Mouse (Mus musculus) spleen, postnatal 36 days (tissue): ENCODE results near the gene Gm13043.
"Not testable (repeated sequence)": the region's sequence is repeated elsewhere in the genome, so short reads cannot be mapped to it uniquely, and the experiment has no call there.

ENCODE experiments used
- DNase-seq, 2 experiments: peaks; one replicate each; pipeline ENCODE4 v3.0.0; 2022; ENCODE audit warnings: low spot score in 2 of 2, mixed read lengths in 1 of 2

Gene Gm13043

DNA sequence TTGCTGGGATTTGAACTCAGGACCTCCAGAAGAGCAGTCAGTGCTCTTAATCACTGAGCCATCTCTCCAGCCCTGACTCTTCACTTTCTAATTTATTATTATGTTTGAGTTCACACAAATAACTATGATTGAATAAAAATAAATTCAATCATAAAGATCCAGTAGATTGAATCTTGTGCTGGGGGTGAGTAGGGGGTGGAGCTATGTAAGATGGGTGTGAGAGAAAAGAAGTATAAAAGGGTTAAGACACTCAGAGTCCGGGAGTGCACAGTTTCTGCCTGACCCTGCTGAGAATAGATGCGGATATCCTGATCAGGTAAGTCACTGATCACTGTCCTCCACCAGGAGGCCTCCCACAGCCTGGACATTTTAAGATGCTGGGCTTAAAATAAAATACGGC, at the start of gene Gm13043:
Gm13043 (plus strand) TSS at position 301 of the 400 bp plus-strand sequence.
- no peak for DNase-seq

DNA sequence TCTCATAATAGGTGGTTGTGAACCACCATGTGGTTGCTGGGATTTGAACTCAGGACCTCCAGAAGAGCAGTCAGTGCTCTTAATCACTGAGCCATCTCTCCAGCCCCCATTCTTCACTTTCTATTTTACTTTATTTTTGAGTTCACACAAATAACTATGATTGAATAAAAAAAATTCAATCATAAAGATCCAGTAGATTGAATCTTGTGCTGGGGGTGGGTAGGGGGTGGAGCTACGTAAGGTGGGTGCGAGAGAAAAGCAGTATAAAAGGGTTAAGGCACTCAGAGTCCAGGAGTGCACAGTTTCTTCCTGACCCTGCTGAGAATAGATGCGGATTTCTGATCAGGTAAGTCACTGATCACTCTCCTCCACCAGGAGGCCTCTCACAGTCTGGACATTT, 24.5 kb downstream of the Gm13043 start, which contains the start of gene Gm13040:
Gm13040 (plus strand) TSS at position 301 of the 400 bp plus-strand sequence.
- not testable (repeated sequence) for DNase-seq

DNA sequence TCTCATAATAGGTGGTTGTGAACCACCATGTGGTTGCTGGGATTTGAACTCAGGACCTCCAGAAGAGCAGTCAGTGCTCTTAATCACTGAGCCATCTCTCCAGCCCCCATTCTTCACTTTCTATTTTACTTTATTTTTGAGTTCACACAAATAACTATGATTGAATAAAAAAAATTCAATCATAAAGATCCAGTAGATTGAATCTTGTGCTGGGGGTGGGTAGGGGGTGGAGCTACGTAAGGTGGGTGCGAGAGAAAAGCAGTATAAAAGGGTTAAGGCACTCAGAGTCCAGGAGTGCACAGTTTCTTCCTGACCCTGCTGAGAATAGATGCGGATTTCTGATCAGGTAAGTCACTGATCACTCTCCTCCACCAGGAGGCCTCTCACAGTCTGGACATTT, 40.3 kb downstream of the Gm13043 start, which contains the start of the genes BC080695 and Gm13057:
BC080695 (plus strand) TSS at position 301 of the 400 bp plus-strand sequence.
Gm13057 (plus strand) TSS at position 310 of the 400 bp plus-strand sequence.
- not testable (repeated sequence) for DNase-seq
